Mouse (Mus musculus) intestine, embryonic 15.5 days (tissue): ENCODE measurements at regions not wholly inside any gene's neighbourhood (a gene's known extent, or its start where the extent isn't known, plus 50 kb on each side); places are given as distances from the start of the nearest gene placed in this dataset.

Experiments used
- ATAC-seq: fragments of 200-750 bp; cut with Nextera tagmentation; 2 replicates; pipeline ENCODE4 v1.8.0; 2017; ENCODE audit warnings: moderate TSS enrichment, moderate library complexity
- H3K27ac ChIP-seq: fragments of 300-500 bp; sonication (generic); 2 replicates; pipeline ENCODE4 v1.5.1; 2015; ENCODE audit warnings: mild to moderate bottlenecking, inconsistent platforms
- H3K27me3 ChIP-seq: fragments of 300-500 bp; sonication (generic); replicated peaks from 2 replicates; pipeline ENCODE4 v1.6.1; 2015; ENCODE audit warnings: inconsistent platforms
- H3K36me3 ChIP-seq: fragments of 300-500 bp; sonication (generic); 2 replicates; pipeline ENCODE4 v1.6.1; 2015; ENCODE audit warnings: inconsistent platforms
- H3K4me1 ChIP-seq: fragments of 300-500 bp; sonication (generic); replicated peaks from 2 replicates; pipeline ENCODE4 v1.6.1; 2015; ENCODE audit warnings: inconsistent platforms
- H3K4me2 ChIP-seq: fragments of 300-500 bp; sonication (generic); replicated peaks from 2 replicates; pipeline ENCODE4 v1.6.1; 2015; ENCODE audit warnings: mild to moderate bottlenecking, inconsistent platforms
- H3K4me3 ChIP-seq: fragments of 300-500 bp; sonication (generic); replicated peaks from 2 replicates; pipeline ENCODE4 v1.5.1; 2015; ENCODE audit warnings: inconsistent platforms
- H3K9ac ChIP-seq: fragments of 300-500 bp; sonication (generic); 2 replicates; pipeline ENCODE4 v1.6.1; 2015; ENCODE audit warnings: inconsistent platforms
- H3K9me3 ChIP-seq: fragments of 300-500 bp; sonication (generic); 2 replicates; pipeline ENCODE4 v1.6.1; 2016; ENCODE audit warnings: inconsistent platforms
- WGBS: fragments of 180-500 bp; shearing (Covaris S2); methylation state at CpG from one replicate; pipeline ENCODE4 v1.1.7; 2015; 5-methylcytosine and 5-hydroxymethylcytosine counted together

DNA sequence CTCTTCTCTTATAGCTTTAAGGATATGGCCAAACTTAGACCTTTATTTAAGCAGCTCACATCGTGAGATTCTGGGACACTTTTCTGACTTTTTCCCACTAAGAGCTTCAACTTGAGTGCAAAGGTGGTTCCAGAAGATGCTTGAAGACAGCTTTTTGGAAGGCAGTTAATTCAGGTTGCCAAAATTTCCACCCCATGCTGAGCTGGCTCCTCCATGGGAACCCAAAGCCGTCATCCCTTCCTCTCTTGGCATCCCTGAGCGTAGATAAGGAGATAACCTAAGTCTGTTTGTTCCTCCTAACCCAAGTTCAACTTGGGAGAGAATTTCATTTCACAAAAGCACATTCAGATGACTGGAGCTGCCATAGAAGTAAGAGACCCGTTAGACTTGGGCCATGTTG is 223.7 kb upstream of the Bmper start:
- H3K9ac ChIP-seq = no peak overlapping the region
- H3K36me3 ChIP-seq = no peaks in the 10 kb centered on the region
- 0 out of 2 replicates have a peak, but pooled peaks cover 8% of the 10 kb centered on the region for H3K4me1 ChIP-seq
- H3K4me3 ChIP-seq = no peak overlapping the region
- H3K4me2 ChIP-seq = no peak overlapping the region
- H3K27ac ChIP-seq = no peak overlapping the region
- H3K27me3 ChIP-seq = no peaks in the 10 kb centered on the region
- H3K9me3 ChIP-seq = no peaks in the 10 kb centered on the region
- no peak for ATAC-seq
- WGBS = 78% methylated on average over 4 of the region's 4 CpGs

DNA sequence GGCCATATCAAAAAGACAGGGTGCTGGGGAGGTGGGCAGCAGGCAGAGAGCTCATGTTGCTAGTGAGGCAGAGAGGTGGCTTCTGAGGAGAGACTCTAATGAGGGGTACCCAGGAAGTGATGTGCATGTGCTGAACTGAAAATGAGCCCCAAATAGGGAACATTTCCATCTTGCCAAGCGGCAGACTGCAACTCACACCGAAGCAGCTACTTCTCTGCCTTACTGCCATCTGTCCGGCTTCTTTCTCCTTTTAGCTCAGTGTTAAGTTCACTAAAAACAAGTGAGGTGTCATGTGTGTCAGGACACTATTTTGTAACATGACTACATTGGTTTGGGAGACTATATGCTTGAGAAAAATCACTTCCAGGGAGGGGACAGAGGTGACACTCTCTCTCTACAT is 222.7 kb upstream of the Bmper start:
- 88% methylated on average over 3 of the region's 3 CpGs for WGBS
- H3K9ac ChIP-seq = no peak overlapping the region
- H3K36me3 ChIP-seq = no peaks in the 10 kb centered on the region
- H3K9me3 ChIP-seq = no peaks in the 10 kb centered on the region
- H3K4me3 ChIP-seq = no peak overlapping the region
- H3K27ac ChIP-seq = no peak overlapping the region
- no peaks in the 10 kb centered on the region for H3K27me3 ChIP-seq
- H3K4me1 ChIP-seq = peaks cover 15% of the 10 kb centered on the region; the same call in 1 of the 2 replicates
- no peak for ATAC-seq
- H3K4me2 ChIP-seq = no peak overlapping the region

DNA sequence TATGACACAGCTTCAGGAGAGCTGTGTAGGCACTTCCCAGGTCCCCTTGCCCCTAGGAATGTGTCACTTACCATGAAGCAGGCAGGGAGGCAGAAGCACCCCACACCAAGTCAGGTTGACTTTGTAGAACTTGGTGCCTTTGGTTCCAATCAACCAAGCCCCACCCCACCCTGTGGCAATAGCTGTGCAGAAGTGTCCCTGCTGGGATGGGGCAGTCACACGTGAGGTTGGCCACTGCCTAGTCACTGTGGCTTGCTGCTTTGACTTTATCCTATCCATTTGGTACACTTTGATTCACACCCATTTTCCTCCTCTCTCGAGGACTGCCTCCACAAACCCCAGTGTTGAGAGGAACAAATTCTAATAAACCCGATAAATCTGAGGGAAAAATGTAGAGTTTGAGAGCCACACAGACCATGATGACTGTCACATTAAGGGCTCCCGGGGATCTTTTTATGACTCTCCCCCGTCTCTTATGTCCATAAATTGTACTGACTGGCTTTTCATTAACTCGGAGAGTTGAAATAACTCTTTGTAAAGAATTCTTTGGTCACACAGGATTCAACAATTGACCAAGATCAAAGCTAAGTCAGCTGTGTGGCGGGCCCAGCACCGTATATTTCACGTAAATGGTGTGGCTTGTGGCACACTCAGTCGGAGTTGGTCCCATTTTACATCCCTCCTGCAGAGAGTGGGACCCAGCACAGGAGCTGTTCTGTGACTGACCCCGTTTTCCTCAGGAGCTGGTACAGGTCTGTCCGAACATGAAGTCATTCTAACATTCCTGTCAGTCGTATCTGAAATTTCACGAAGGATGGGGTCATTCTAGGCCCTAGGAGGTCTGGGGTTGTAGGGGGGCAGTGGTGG is 219.4 kb upstream of the Bmper start:
- ATAC-seq = peak; percentile 60
- Histone ChIP-seq H3K9ac (no peak overlapping the region), H3K36me3 (no peaks in the 10 kb centered on the region), H3K4me2 (no peak overlapping the region), H3K9me3 (no peaks in the 10 kb centered on the region), H3K27me3 (no peaks in the 10 kb centered on the region), H3K4me3 (no peak overlapping the region), H3K27ac (no peak overlapping the region), H3K4me1 (peaks cover 19% of the 10 kb centered on the region)
- 62% methylated on average over 14 of the region's 14 CpGs for WGBS

DNA sequence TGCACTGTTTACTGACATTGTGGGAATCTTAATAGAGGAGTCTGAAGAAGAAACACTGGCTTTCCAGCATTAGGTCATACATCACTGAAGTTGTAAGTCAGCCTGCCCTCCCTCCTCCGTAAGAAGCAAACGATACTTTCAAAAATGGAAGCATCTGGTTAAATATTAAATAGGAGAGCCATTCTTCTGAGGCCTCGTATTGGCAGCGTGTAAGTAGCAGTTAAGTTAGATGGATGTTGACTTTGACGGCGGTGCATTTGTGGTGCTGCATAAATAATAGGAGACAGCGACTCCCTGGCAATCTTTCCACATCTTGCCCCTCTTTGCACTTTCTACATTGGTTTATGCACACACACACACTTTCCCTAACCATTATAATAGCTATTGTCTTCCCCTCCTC is 217.9 kb upstream of the Bmper start:
- Histone ChIP-seq H3K27me3 (no peaks in the 10 kb centered on the region), H3K4me3 (no peak overlapping the region), H3K27ac (no peak overlapping the region), H3K9ac (no peak overlapping the region), H3K4me1 (peaks cover 23% of the 10 kb centered on the region), H3K9me3 (no peaks in the 10 kb centered on the region), H3K36me3 (no peaks in the 10 kb centered on the region), H3K4me2 (no peak overlapping the region)
- WGBS = 30% methylated on average over 7 of the region's 7 CpGs
- peak; percentile 65 for ATAC-seq

DNA sequence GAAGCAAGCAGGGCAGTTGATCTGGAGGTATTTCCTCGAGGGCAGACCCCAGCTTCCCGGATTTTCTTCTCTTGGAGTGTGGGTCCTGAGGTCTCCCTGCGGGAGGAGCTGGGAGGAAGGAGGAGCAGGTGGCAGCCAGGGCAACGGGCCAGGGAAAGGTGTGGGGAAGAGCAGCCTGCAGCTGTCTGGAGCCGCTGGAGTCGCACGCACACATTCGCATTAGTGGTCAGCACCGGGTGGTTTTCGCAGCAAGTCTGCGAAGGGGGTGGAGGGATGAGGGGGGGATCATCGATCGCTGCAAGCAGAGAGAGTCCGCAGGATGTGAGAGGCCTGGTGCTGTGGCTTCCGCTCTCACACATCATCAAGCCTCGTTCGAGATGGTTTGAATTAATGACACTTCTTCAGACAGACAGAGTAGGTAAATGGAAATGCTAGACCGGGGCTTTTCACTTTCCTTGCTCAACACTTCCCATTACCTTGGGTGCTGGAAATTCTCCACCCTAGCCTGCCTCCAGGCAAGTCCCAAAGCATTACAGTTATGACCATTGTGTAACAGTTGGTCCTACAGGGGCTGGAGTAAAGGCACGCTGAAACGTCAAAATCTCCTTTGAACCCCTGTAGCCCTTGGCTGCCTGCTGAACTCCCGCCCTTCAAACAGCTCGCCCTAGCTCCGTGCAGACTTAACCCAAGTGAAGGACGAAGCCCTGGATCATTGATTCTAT is 213.3 kb upstream of the Bmper start:
- no peak overlapping the region for H3K4me3 ChIP-seq
- peaks cover 12% of the 10 kb centered on the region for H3K4me1 ChIP-seq
- H3K9me3 ChIP-seq = no peaks in the 10 kb centered on the region
- H3K4me2 ChIP-seq = peak overlapping the region; percentile 41
- H3K27ac ChIP-seq = no peak overlapping the region
- no peak overlapping the region for H3K9ac ChIP-seq
- H3K36me3 ChIP-seq = no peaks in the 10 kb centered on the region
- 19% methylated on average over 24 of the region's 24 CpGs for WGBS
- H3K27me3 ChIP-seq = no peaks in the 10 kb centered on the region
- peak; percentile 42; the same call in 1 of the 2 replicates for ATAC-seq

DNA sequence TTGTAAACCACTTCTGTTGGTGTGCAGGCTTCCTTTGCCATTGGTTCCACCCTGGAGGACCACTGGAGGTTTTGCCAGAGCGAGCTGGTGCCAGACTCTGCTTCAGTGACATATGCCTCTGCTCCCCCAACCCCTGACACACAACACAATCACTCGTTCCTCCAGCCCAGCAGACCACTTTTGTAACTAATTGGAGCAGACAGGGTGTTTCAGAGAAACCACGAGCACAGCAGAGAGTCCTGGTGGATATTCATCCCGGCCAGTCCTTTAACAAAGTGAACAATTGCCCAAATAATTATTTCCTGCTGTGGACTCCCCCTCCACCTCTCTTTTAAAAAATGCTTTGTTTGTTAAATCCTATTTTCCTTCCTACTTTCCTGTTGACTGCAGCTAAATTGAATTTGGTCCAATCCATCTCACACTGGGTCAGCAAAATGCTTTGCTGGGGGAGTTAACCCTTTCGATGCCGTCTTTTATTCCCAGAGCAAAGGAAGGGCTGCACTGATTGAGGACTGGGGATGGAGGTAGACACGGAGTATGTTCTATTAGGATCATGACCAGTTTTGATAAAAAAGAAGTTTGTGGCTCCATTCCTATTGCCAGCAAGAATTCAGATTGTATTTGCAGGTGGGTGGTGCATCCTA is 211.4 kb upstream of the Bmper start:
- H3K36me3 ChIP-seq = no peaks in the 10 kb centered on the region
- peaks cover 4% of the 10 kb centered on the region; the same call in 1 of the 2 replicates for H3K4me1 ChIP-seq
- whole genome bisulfite sequencing = 46% methylated on average over 7 of the region's 7 CpGs
- H3K4me2 ChIP-seq = no peak overlapping the region
- ATAC-seq = no peak
- H3K27ac ChIP-seq = no peak overlapping the region
- no peak overlapping the region for H3K4me3 ChIP-seq
- no peak overlapping the region for H3K9ac ChIP-seq
- no peaks in the 10 kb centered on the region for H3K27me3 ChIP-seq
- H3K9me3 ChIP-seq = no peaks in the 10 kb centered on the region

DNA sequence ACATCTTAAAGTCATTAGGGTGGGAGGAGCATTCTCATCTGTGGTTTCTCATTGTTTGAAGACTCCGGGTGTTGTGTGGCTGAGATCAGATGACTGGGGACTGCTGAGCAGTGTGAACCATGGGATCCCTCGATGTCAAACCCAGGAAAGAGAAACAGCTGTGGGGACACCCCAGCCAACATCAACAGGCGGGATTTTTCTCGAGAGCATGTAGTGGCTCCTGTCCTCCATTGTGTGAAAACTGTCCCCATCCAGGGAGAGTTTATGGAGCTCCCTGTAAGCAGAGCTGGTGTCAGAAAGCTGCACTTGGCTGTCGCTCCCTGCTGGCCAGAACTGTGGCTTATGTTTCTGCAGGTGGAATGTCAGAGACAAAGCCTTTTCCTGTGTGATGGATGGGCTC is 210.7 kb upstream of the Bmper start:
- no peaks in the 10 kb centered on the region for H3K36me3 ChIP-seq
- no peak overlapping the region for H3K4me2 ChIP-seq
- H3K4me1 ChIP-seq = peaks cover 4% of the 10 kb centered on the region; the same call in 1 of the 2 replicates
- H3K27ac ChIP-seq = no peak overlapping the region
- WGBS = 31% methylated on average over 5 of the region's 5 CpGs
- no peaks in the 10 kb centered on the region for H3K27me3 ChIP-seq
- no peak for ATAC-seq
- H3K4me3 ChIP-seq = no peak overlapping the region
- H3K9ac ChIP-seq = no peak overlapping the region
- H3K9me3 ChIP-seq = no peaks in the 10 kb centered on the region

DNA sequence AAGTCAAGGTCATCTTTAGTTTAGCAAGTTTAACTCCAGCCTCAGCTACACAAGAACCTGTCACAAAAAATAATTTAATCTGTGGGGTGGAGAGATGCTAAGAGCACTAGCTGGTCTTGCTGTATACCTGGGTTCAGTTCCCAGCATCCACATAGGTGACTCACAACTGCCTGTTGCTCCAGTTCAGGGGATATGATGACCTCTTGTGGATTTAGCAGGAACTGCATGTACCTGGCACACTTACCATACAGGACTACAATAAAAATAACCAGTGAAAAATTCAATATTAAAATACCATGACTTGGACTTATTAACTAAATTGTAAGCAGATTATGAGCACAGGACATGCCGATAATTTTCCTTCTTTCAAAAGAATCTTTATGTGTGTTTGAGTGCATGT is 206.1 kb upstream of the Bmper start:
- H3K27ac ChIP-seq = no peak overlapping the region
- H3K27me3 ChIP-seq = no peaks in the 10 kb centered on the region
- H3K9ac ChIP-seq = no peak overlapping the region
- H3K36me3 ChIP-seq = no peaks in the 10 kb centered on the region
- no peak overlapping the region for H3K4me2 ChIP-seq
- no peaks in the 10 kb centered on the region for H3K4me1 ChIP-seq
- WGBS = 91% methylated on average over 1 of the region's 1 CpGs
- no peaks in the 10 kb centered on the region for H3K9me3 ChIP-seq
- no peak for ATAC-seq
- H3K4me3 ChIP-seq = no peak overlapping the region

DNA sequence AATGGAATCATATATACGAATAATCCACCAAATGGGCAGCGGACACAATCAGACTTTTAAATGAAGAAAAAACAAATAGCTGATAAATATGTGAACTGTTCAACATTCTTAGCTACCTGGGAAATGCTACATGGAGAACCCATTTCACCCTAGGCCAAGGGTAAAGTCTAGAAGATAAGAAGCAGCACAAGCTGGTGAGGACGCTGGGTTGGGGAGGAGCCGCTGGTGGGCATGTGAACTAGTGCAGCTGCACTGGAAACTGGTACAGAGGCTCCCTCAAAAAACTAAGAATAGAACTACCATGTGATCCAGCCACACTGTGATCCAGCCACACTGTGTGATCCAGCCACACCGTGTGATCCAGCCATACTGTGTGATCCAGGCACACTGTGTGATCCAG is 198.8 kb upstream of the Bmper start:
- ATAC-seq = peak; percentile 81
- Histone ChIP-seq H3K36me3 (no peaks in the 10 kb centered on the region), H3K4me2 (no peak overlapping the region), H3K9me3 (no peaks in the 10 kb centered on the region), H3K27me3 (no peaks in the 10 kb centered on the region), H3K9ac (no peak overlapping the region), H3K27ac (no peak overlapping the region), H3K4me3 (no peak overlapping the region), H3K4me1 (0 out of 2 replicates have a peak, but pooled peaks cover 3% of the 10 kb centered on the region)
- WGBS = 84% methylated on average over 5 of the region's 5 CpGs

DNA sequence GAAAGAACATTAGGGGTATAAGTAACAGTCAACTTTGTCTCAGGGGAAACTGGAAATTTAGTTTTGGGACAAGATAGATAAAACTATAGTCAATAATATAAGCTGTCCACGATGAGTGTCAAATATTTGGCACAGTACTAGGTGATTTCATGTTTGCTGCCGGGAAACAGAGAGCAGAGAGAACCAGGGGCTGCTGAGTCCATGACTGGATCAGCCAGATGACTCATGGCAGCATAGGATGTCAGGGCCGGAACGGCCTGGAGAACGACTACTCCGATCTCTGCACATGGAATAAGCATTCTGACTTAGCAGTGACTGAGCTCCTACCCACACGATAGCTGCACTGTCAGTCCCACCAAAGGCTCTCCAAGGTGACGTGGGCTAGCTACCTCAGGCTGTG is 197.6 kb upstream of the Bmper start:
- H3K4me1 ChIP-seq = 0 out of 2 replicates have a peak, but pooled peaks cover 3% of the 10 kb centered on the region
- no peak overlapping the region for H3K27ac ChIP-seq
- H3K36me3 ChIP-seq = no peaks in the 10 kb centered on the region
- 87% methylated on average over 8 of the region's 8 CpGs for WGBS
- no peak for ATAC-seq
- no peaks in the 10 kb centered on the region for H3K27me3 ChIP-seq
- no peak overlapping the region for H3K9ac ChIP-seq
- no peak overlapping the region for H3K4me2 ChIP-seq
- H3K4me3 ChIP-seq = no peak overlapping the region
- H3K9me3 ChIP-seq = no peaks in the 10 kb centered on the region

DNA sequence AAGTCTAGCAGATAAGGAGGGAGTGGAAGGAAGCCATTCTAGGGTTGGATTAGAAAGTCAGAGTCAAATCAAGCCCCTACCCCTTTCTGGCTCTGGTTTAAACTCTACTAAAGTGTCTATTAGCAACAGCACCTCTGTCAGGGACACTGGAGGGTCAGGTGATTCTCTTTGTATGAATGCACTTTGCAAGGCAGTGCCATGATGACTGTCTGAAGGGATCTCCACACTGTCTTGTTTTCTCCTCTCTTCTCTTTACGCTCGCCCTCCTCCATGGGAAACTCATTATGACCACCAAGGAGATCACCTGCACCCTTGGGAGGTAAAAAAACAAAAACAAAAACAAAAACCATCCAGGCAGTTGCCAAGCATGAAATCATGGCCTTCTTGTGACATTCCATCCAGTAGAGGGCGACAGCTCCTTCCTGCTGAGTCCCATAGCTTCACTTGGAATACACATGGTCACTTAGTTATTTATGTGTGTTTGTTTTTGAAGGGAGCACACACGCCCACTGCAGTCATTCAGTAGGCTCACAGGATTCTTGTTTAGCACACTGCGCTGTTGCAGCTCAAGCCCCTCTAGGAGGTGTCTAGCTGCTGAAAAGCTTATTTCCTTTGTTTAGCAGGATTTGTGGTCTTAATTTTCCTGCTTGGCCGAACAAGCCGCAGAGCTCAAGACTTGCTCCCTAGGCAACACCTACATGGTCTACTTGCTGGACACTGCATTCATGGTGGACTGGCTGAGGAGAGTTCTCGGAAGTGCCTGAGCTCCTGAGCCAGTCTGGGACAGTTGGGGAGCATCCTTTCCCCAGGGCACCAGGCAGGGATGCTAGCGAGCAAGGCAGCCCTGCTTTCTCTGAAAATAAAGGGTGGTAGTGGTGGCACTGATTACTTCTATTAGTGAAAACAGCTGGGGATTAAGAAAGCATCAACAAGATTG is 195.2 kb upstream of the Bmper start:
- Histone ChIP-seq H3K27ac (no peak overlapping the region), H3K4me3 (no peak overlapping the region), H3K36me3 (no peaks in the 10 kb centered on the region), H3K4me2 (no peak overlapping the region), H3K9ac (no peak overlapping the region), H3K4me1 (peaks cover 3% of the 10 kb centered on the region; the same call in 1 of the 2 replicates), H3K27me3 (no peaks in the 10 kb centered on the region), H3K9me3 (no peaks in the 10 kb centered on the region)
- ATAC-seq = peak; percentile 34; the same call in 1 of the 2 replicates
- 68% methylated on average over 9 of the region's 9 CpGs for WGBS
